Mouse (Mus musculus) G1E (cell line): ENCODE measurements at regions not wholly inside any gene's neighbourhood (a gene's known extent, or its start where the extent isn't known, plus 50 kb on each side); places are given as distances from the start of the nearest gene placed in this dataset.

Source experiments
- ATAC-seq: 2 replicates; pipeline ENCODE4 v1.8.0; 2016; ENCODE audit warnings: mild to moderate bottlenecking; ENCODE audit not compliant: insufficient number of reproducible peaks, poor library complexity, low FRiP score, severe bottlenecking; ENCODE audit errors: extremely low read depth
- DNase-seq: peaks from one replicate; pipeline ENCODE4 v3.0.0; 2012; ENCODE audit warnings: low spot score
- H3K27me3 ChIP-seq: 2 replicates; pipeline ENCODE4 v1.6.1; 2012; ENCODE audit warnings: mild to moderate bottlenecking, low read length, inconsistent platforms; ENCODE audit not compliant: insufficient read depth
- H3K36me3 ChIP-seq: replicated peaks from 2 replicates; pipeline ENCODE3; 2012; ENCODE audit warnings: mild to moderate bottlenecking, inconsistent platforms
- H3K4me1 ChIP-seq: 2 replicates; pipeline ENCODE4 v1.6.1; 2012; ENCODE audit warnings: low read depth, low read length, inconsistent platforms, mixed read lengths; ENCODE audit not compliant: insufficient read depth
- H3K4me3 ChIP-seq: 2 replicates; pipeline ENCODE4 v1.5.1; 2012; ENCODE audit warnings: low read depth, mild to moderate bottlenecking, inconsistent platforms, low read length, moderate library complexity, mixed read lengths
- H3K9me3 ChIP-seq: replicated peaks from 2 replicates; pipeline ENCODE4 v1.6.1; 2012; ENCODE audit warnings: inconsistent platforms
- CTCF ChIP-seq: IDR thresholded peaks from 2 replicates; pipeline ENCODE4 v1.5.1; 2012; ENCODE audit warnings: low read depth, low read length, inconsistent platforms, mixed read lengths
- GATA1 ChIP-seq: IDR thresholded peaks from 2 replicates; pipeline ENCODE4 v1.6.1; 2012; ENCODE audit warnings: borderline replicate concordance, low read length, inconsistent platforms, mixed read lengths
- GATA2 ChIP-seq: IDR thresholded peaks from 2 replicates; pipeline ENCODE4 v1.6.1; 2012; ENCODE audit warnings: low read depth, low read length, inconsistent platforms, borderline replicate concordance
- POLR2AphosphoS5 ChIP-seq: IDR thresholded peaks from 2 replicates; pipeline ENCODE4 v1.6.1; 2012; ENCODE audit warnings: low read depth, low read length, inconsistent platforms; ENCODE audit not compliant: insufficient replicate concordance
- TAL1 ChIP-seq: conservative IDR thresholded peaks from 2 replicates; pipeline ENCODE4 v1.6.1; 2012; ENCODE audit warnings: low read depth, low read length, inconsistent platforms, mixed read lengths

- Histone ChIP-seq H3K4me3 (no peak overlapping the region), H3K9me3 (no peaks in the 10 kb centered on the region), H3K36me3 (no peaks in the 10 kb centered on the region), H3K4me1 (peaks cover 18% of the 10 kb centered on the region), H3K27me3 (no peaks in the 10 kb centered on the region)
- ATAC-seq (peak; percentile 40; the same call in 1 of the 2 replicates), DNase-seq (peak; percentile 28)
- no peak for TF ChIP-seq GATA1
- TF ChIP-seq CTCF, result peak; percentile 75
Observed at GRCm38 (mm10) chr15:6238133-6238532, 61.5 kb upstream of the Dab2 start.

- DNase-seq (no peak), ATAC-seq (no peak)
- Histone ChIP-seq H3K36me3 (no peaks in the 10 kb centered on the region), H3K27me3 (no peaks in the 10 kb centered on the region), H3K4me1 (peaks cover 12% of the 10 kb centered on the region), H3K9me3 (no peaks in the 10 kb centered on the region), H3K4me3 (no peak overlapping the region)
- TF ChIP-seq GATA2 (no peak), CTCF (no peak), TAL1 (no peak), GATA1 (no peak), POLR2AphosphoS5 (no peak)
Observed at GRCm38 (mm10) chr15:6238755-6239154, 60.8 kb upstream of the Dab2 start.

GRCm38 (mm10) chr15:6242132-6242531, 57.5 kb upstream of the Dab2 start:
- ATAC-seq, result no peak
- H3K4me1 ChIP-seq, result peaks cover 10% of the 10 kb centered on the region
- H3K27me3 ChIP-seq, result peaks cover 8% of the 10 kb centered on the region
- DNase-seq, result no peak
- H3K9me3 ChIP-seq, result no peaks in the 10 kb centered on the region
- TF ChIP-seq TAL1 (no peak), CTCF (no peak), POLR2AphosphoS5 (no peak), GATA1 (no peak), GATA2 (no peak)
- H3K36me3 ChIP-seq, result no peaks in the 10 kb centered on the region
- H3K4me3 ChIP-seq, result no peak overlapping the region

GRCm38 (mm10) chr15:6244401-6244800, 55.2 kb upstream of the Dab2 start:
- Histone ChIP-seq H3K4me3 (no peak overlapping the region), H3K27me3 (peaks cover 8% of the 10 kb centered on the region), H3K4me1 (no peaks in the 10 kb centered on the region), H3K36me3 (no peaks in the 10 kb centered on the region), H3K9me3 (no peaks in the 10 kb centered on the region)
- no peak for ATAC-seq
- DNase-seq, result no peak
- TF ChIP-seq TAL1, result no peak
- TF ChIP-seq POLR2AphosphoS5, result no peak
- TF ChIP-seq GATA1, result no peak
- no peak for TF ChIP-seq CTCF
- TF ChIP-seq GATA2, result no peak

GRCm38 (mm10) chr15:6245950-6246894, 53.4 kb upstream of the Dab2 start:
- Histone ChIP-seq H3K4me3 (no peak overlapping the region), H3K9me3 (no peaks in the 10 kb centered on the region), H3K27me3 (peaks cover 8% of the 10 kb centered on the region), H3K4me1 (no peaks in the 10 kb centered on the region), H3K36me3 (no peaks in the 10 kb centered on the region)
- no peak for ATAC-seq
- TF ChIP-seq CTCF (no peak), TAL1 (no peak)
- no peak for DNase-seq

- H3K27me3 ChIP-seq, result peaks cover 8% of the 10 kb centered on the region
- H3K4me3 ChIP-seq, result no peak overlapping the region
- ATAC-seq (no peak), DNase-seq (no peak)
- H3K4me1 ChIP-seq, result no peaks in the 10 kb centered on the region
- no peaks in the 10 kb centered on the region for H3K36me3 ChIP-seq
- no peaks in the 10 kb centered on the region for H3K9me3 ChIP-seq
- TF ChIP-seq POLR2AphosphoS5, result no peak
- no peak for TF ChIP-seq TAL1
Observed at GRCm38 (mm10) chr15:6248470-6248869, 51.1 kb upstream of the Dab2 start.
